Mouse (Mus musculus) stomach, postnatal 0 days (tissue): ENCODE data around the gene Dnase1l1. TPM values are rescaled to one million over a fixed set of nuclear protein-coding genes. Genes with fewer than 3 reads are reported as not detected.

ENCODE experiments used
- ATAC-seq: fragments of 200-750 bp; cut with Nextera tagmentation; 2 replicates; pipeline ENCODE4 v1.8.0; 2017; ENCODE audit not compliant: low FRiP score, low TSS enrichment
- DNase-seq: peaks from one replicate; pipeline ENCODE4 v3.0.0-alpha.2; 2016; ENCODE audit warnings: low spot score
- H3K27ac ChIP-seq: fragments of 300-500 bp; sonication (generic); replicated peaks from 2 replicates; pipeline ENCODE4 v1.5.1; 2014; ENCODE audit warnings: mild to moderate bottlenecking, control low read depth
- H3K27me3 ChIP-seq: fragments of 300-500 bp; sonication (generic); 2 replicates; pipeline ENCODE4 v1.6.1; 2014; ENCODE audit warnings: low read length; ENCODE audit not compliant: control insufficient read depth, insufficient read depth
- H3K36me3 ChIP-seq: fragments of 300-500 bp; sonication (generic); 2 replicates; pipeline ENCODE4 v1.6.1; 2014; ENCODE audit warnings: low read length, mixed read lengths; ENCODE audit not compliant: control insufficient read depth, insufficient read depth
- H3K4me1 ChIP-seq: fragments of 300-500 bp; sonication (generic); replicated peaks from 2 replicates; pipeline ENCODE4 v1.6.1; 2014; ENCODE audit warnings: antibody characterized with exemption; ENCODE audit not compliant: control insufficient read depth, insufficient read depth
- H3K4me2 ChIP-seq: fragments of 300-500 bp; sonication (generic); replicated peaks from 2 replicates; pipeline ENCODE4 v1.6.1; 2014; ENCODE audit warnings: low read depth, mild to moderate bottlenecking, control low read depth, moderate library complexity
- H3K4me3 ChIP-seq: fragments of 300-500 bp; sonication (generic); 2 replicates; pipeline ENCODE4 v1.5.1; 2014; ENCODE audit warnings: low read depth, low read length, control low read depth
- H3K9ac ChIP-seq: fragments of 300-500 bp; sonication (generic); 2 replicates; pipeline ENCODE4 v1.6.1; 2014; ENCODE audit warnings: mild to moderate bottlenecking, low read length, control low read depth, mixed read lengths
- H3K9me3 ChIP-seq: fragments of 300-500 bp; sonication (generic); 2 replicates; pipeline ENCODE4 v1.6.1; 2016; ENCODE audit warnings: low read length; ENCODE audit not compliant: control insufficient read depth
- CTCF ChIP-seq: IDR thresholded peaks from 2 replicates; pipeline ENCODE4 v1.5.1; 2016; ENCODE audit warnings: antibody characterized with exemption, low read depth, mild to moderate bottlenecking, moderate library complexity
- EP300 ChIP-seq: optimal IDR thresholded peaks from 2 replicates; pipeline ENCODE3; 2016; ENCODE audit warnings: antibody characterized with exemption
- WGBS: fragments of 180-500 bp; shearing (Covaris S2); extraction: QIAGEN DNeasy Blood & Tissue Kit; methylation state at CpG from one replicate; pipeline ENCODE4 v1.1.7; 2014; 5-methylcytosine and 5-hydroxymethylcytosine counted together
- microRNA-seq: library from miRNA; unstranded; fragments of <30 nt; microRNA quantifications from one replicate; pipeline ENCODE4, GENCODE M21; 2016
- polyA plus RNA-seq: library from polyadenylated mRNA; unstranded; fragments of >200 nt; fragmentation: Nextera tagmentation; extraction: Ambion mirVana; gene quantifications from 2 replicates; pipeline ENCODE4 v1.2.1, GENCODE M21; 2015

Dnase1l1 gene
- polyA plus RNA-seq, 1 experiment from 2014 or later: 15.6 TPM

GRCm38 (mm10) chrX:74233196-74233595 is 48.9 kb downstream of the Dnase1l1 start:
- Histone ChIP-seq H3K4me1 (no peaks in the 10 kb centered on the region), H3K27me3 (no peaks in the 10 kb centered on the region), H3K4me2 (no peak overlapping the region), H3K4me3 (no peak overlapping the region), H3K36me3 (peaks cover 8% of the 10 kb centered on the region), H3K9me3 (no peaks in the 10 kb centered on the region), H3K27ac (no peak overlapping the region), H3K9ac (no peak overlapping the region)
- TF ChIP-seq CTCF (no peak), EP300 (no peak)
- WGBS: 86% methylated on average over 5 of the region's 5 CpGs
- DNase-seq (no peak), ATAC-seq (no peak)

- Histone ChIP-seq H3K4me3 (no peak overlapping the region), H3K4me2 (no peak overlapping the region), H3K9me3 (no peaks in the 10 kb centered on the region), H3K4me1 (no peaks in the 10 kb centered on the region), H3K9ac (no peak overlapping the region), H3K36me3 (peaks cover 5% of the 10 kb centered on the region; the same call in 1 of the 2 replicates), H3K27me3 (no peaks in the 10 kb centered on the region), H3K27ac (no peak overlapping the region)
- DNase-seq: no peak
- 69% methylated on average over 1 of the region's 1 CpGs for whole genome bisulfite sequencing
- ATAC-seq: no peak
- TF ChIP-seq EP300: no peak
- TF ChIP-seq CTCF: no peak
These were observed 52.1 kb downstream of the Dnase1l1 start for GRCm38 (mm10) chrX:74230038-74230437.

Small RNAs within 50 kb of the gene (microRNA-seq; reads per million reads assigned to microRNA genes)
- not detected for gene Mir7091
- gene Mir7092: not detected

Other genes starting within 250 kb of the Dnase1l1 start
- not detected in 2 replicates for gene Opn1mw, start 154.9 kb downstream of the Dnase1l1 start, polyA plus RNA-seq
- 6.8 and 6.9 TPM in 2 replicates for gene Mecp2, start 147.0 kb downstream of the Dnase1l1 start, polyA plus RNA-seq
- gene Tex28, start 114.5 kb downstream of the Dnase1l1 start, polyA plus RNA-seq: not detected in 2 replicates
- gene Tktl1, start 105.1 kb downstream of the Dnase1l1 start, polyA plus RNA-seq: 0.08 and 0.13 TPM in 2 replicates
- gene Flna, start 32.5 kb downstream of the Dnase1l1 start, polyA plus RNA-seq: 256 and 289 TPM in 2 replicates
- 20.9 TPM in 2 replicates for gene Emd, start 27.6 kb downstream of the Dnase1l1 start, polyA plus RNA-seq
- 762 and 787 TPM in 2 replicates for gene Rpl10, start 11.5 kb downstream of the Dnase1l1 start, polyA plus RNA-seq
- gene Taz, start 425 bp downstream of the Dnase1l1 start, polyA plus RNA-seq: 59.5 and 71.1 TPM in 2 replicates
- gene Atp6ap1, start 14.8 kb upstream of the Dnase1l1 start, polyA plus RNA-seq: 106 and 107 TPM in 2 replicates
- gene Gdi1, start 22.7 kb upstream of the Dnase1l1 start, polyA plus RNA-seq: 75.8 and 79.3 TPM in 2 replicates
- 37.6 and 37.8 TPM in 2 replicates for gene Fam50a, start 30.7 kb upstream of the Dnase1l1 start, polyA plus RNA-seq
- gene Plxna3, start 46.7 kb upstream of the Dnase1l1 start, polyA plus RNA-seq: 2.9 and 3.2 TPM in 2 replicates
- gene Lage3, start 71.3 kb upstream of the Dnase1l1 start, polyA plus RNA-seq: 88.1 and 90.9 TPM in 2 replicates
- 55.6 and 63.5 TPM in 2 replicates for gene Ubl4a, start 90.9 kb upstream of the Dnase1l1 start, polyA plus RNA-seq
- gene Slc10a3, start 91.0 kb upstream of the Dnase1l1 start, polyA plus RNA-seq: 20.0 and 20.6 TPM in 2 replicates
- gene Fam3a, start 110.9 kb upstream of the Dnase1l1 start, polyA plus RNA-seq: 25.0 and 26.0 TPM in 2 replicates
- 15.8 and 16.7 TPM in 2 replicates for gene Ikbkg, start 111.0 kb upstream of the Dnase1l1 start, polyA plus RNA-seq
- 83.7 and 90.3 TPM in 2 replicates for gene G6pdx, start 146.9 kb upstream of the Dnase1l1 start, polyA plus RNA-seq
- 0.25 TPM in 1 of 2 replicates, not detected in the other for gene Gm6880, start 199.1 kb upstream of the Dnase1l1 start, polyA plus RNA-seq